Mouse (Mus musculus): Measurements from ENCODE around the gene Mast3. TPM values are rescaled to one million over a fixed set of nuclear protein-coding genes. Genes with fewer than 3 reads are reported as not detected.

The Mast3 gene
- polyA plus RNA-seq, 1 experiment = 57.2 TPM

DNA sequence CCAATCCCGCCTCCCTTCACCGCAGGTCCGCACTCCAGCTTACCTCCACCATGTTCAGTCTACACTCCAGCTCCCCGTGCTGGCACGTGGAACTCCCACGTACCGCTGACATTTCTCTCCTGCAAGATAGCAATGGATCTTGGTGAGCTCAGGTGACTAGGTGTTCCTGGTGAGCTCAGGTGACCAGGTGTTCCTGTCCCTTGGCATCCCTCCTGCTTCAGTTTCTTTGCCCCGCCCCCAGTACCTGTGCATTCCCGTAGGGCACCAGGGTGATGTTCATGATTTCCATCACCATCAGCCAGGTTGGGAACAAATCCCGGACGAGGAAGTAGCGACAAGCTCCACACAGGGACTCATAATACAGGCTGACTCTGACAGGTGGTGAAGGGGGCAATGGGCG is 40.2 kb downstream of the Mast3 start:
- no peak overlapping the region for H3K27ac ChIP-seq (ENCODE audit: insufficient read depth, low read depth, low read length)
- WGBS = 94% methylated on average over 13 of the region's 13 CpGs
- TF ChIP-seq CTCF (IDR thresholded peaks at IDR 0.05; ENCODE audit: insufficient read depth, low read depth, low read length) (no peak), POLR2A (IDR thresholded peaks at IDR 0.05; ENCODE audit: insufficient read depth, low read depth, low read length) (no peak)
- H3K4me1 ChIP-seq (ENCODE audit: control insufficient read depth, insufficient read depth, low read length) = peaks cover 37% of the 10 kb centered on the region
- H3K4me3 ChIP-seq (ENCODE audit: insufficient read depth, low read depth, low read length) = no peak overlapping the region

DNA sequence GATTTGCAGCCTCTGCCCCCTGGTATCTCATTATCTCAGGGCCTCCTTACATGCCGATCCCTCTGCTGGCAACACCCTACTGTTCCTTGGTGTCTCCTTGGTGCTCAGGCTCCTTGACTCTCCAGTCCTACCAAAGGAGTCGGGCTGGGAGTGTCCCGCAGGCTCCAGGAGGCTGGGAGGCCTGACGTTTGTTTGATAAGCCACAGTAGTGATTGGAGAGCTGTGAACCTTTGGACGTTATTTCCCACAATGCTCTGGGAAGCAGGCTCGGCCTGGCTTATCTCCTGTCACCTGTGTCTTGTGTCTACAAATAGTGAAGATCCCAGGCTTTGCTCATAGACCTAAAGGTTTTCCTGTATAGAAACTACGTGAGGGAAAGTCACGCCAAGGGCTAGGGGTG is 40.8 kb downstream of the Mast3 start:
- no peak for TF ChIP-seq POLR2A (IDR thresholded peaks at IDR 0.05; ENCODE audit: insufficient read depth, low read depth, low read length)
- TF ChIP-seq CTCF (IDR thresholded peaks at IDR 0.05; ENCODE audit: insufficient read depth, low read depth, low read length) = no peak
- Histone ChIP-seq H3K27ac (ENCODE audit: insufficient read depth, low read depth, low read length) (no peak overlapping the region), H3K4me1 (ENCODE audit: control insufficient read depth, insufficient read depth, low read length) (peaks cover 34% of the 10 kb centered on the region), H3K4me3 (ENCODE audit: insufficient read depth, low read depth, low read length) (no peak overlapping the region)
- 90% methylated on average over 8 of the region's 8 CpGs for WGBS

DNA sequence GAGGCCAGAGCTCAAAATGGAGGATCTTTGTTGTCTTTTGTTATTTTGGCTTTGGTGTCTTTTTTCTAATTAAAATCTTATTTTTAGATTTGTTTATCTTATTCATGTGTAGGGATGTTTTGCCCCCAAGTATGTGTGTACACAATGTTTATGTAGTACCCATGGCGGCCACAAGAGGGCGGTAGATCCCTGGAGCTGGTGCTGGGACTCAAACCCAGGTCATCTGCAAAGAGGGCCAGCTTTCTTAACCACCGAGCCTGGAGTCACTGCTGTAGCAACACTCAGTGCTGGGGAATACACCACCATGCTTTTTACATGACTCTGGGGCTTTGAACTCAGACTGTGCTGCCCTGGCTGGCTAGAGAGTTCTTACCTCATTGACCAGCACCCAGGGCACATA is 41.5 kb downstream of the Mast3 start:
- Histone ChIP-seq H3K4me1 (ENCODE audit: control insufficient read depth, insufficient read depth, low read length) (peaks cover 35% of the 10 kb centered on the region), H3K4me3 (ENCODE audit: insufficient read depth, low read depth, low read length) (no peak overlapping the region), H3K27ac (ENCODE audit: insufficient read depth, low read depth, low read length) (no peak overlapping the region)
- peak; percentile 63; the same call in 1 of the 2 replicates for TF ChIP-seq CTCF (IDR thresholded peaks at IDR 0.05; ENCODE audit: insufficient read depth, low read depth, low read length)
- no peak for TF ChIP-seq POLR2A (IDR thresholded peaks at IDR 0.05; ENCODE audit: insufficient read depth, low read depth, low read length)
- WGBS = 8% methylated on average over 3 of the region's 3 CpGs

- no peak overlapping the region for H3K27ac ChIP-seq (ENCODE audit: insufficient read depth, low read depth, low read length)
- no peak overlapping the region for H3K4me3 ChIP-seq (ENCODE audit: insufficient read depth, low read depth, low read length)
- 77% methylated on average over 1 of the region's 1 CpGs for WGBS
- H3K4me1 ChIP-seq (ENCODE audit: control insufficient read depth, insufficient read depth, low read length) = peaks cover 44% of the 10 kb centered on the region
- TF ChIP-seq CTCF (IDR thresholded peaks at IDR 0.05; ENCODE audit: insufficient read depth, low read depth, low read length) (no peak), POLR2A (IDR thresholded peaks at IDR 0.05; ENCODE audit: insufficient read depth, low read depth, low read length) (no peak)
Observed at GRCm38 (mm10) chr8:70762118-70762517, 42.7 kb downstream of the Mast3 start.

DNA sequence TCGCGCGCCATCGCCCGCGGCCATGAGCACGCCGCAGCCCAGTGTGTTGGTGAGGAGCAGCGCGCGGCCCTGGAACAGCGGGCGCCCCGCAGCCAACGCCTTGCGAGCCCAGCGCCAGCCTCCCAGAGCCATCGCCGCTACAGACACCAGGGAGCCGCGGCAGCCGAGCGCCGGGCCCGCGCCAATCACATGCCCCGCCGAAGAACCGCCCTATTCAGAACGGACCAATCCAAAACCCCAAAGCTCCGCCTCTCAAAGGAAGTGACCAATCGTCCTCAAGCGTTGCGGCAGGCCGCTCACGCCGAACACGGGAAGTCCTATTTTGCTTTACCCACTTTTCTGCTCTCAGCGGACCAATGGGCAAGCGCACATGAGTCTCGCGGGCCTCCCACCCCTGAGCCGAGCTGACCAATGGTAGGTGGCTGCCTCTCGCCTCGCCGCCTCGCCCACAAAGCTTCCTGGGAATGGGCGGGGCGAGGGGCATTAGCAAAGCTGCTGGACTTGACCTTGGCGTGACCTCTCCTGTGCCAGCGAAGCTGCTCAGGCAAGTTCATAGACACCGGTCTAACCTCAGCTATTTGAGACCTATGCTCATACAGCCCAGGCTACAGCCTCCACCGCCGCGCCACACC is 44.0 kb downstream of the Mast3 start, which contains the start of gene Mpv17l2:
Gene Mpv17l2, minus strand, starts transcription at position 172 of the 632 bp plus-strand sequence.
- Histone ChIP-seq H3K4me1 (ENCODE audit: control insufficient read depth, insufficient read depth, low read length) (peaks cover 44% of the 10 kb centered on the region), H3K4me3 (ENCODE audit: insufficient read depth, low read depth, low read length) (peak within 1 kb of the TSS; percentile 85), H3K27ac (ENCODE audit: insufficient read depth, low read depth, low read length) (peak within 1 kb of the TSS; percentile 78)
- under 1% methylated on average over 55 of the region's 55 CpGs for WGBS
- no peak for TF ChIP-seq CTCF (IDR thresholded peaks at IDR 0.05; ENCODE audit: insufficient read depth, low read depth, low read length)
- peak; percentile 79 for TF ChIP-seq POLR2A (IDR thresholded peaks at IDR 0.05; ENCODE audit: insufficient read depth, low read depth, low read length)

DNA sequence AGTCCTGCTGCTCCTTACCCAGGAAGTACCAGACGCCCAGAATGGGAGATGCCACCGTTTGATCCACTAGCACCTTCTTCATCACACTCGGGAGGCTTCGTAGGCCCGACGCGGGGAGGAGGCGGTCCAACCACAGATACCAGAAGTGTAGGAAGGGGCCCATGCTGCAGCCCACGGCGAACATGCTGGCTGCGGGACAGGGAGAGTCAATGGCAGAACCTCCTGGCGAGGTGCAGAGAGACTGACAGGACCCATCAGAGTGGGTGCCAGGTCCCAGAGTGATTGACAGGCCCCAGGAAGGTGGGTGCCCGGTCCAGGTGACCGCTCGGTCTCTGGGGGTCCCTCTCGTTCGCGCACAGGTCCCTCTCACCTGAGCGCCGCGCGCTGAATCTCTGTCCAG is 44.5 kb downstream of the Mast3 start:
- peak overlapping the region; percentile 85 for H3K4me3 ChIP-seq (ENCODE audit: insufficient read depth, low read depth, low read length)
- peaks cover 46% of the 10 kb centered on the region for H3K4me1 ChIP-seq (ENCODE audit: control insufficient read depth, insufficient read depth, low read length)
- no peak for TF ChIP-seq POLR2A (IDR thresholded peaks at IDR 0.05; ENCODE audit: insufficient read depth, low read depth, low read length)
- TF ChIP-seq CTCF (IDR thresholded peaks at IDR 0.05; ENCODE audit: insufficient read depth, low read depth, low read length) = no peak
- under 1% methylated on average over 22 of the region's 22 CpGs for WGBS
- peak overlapping the region; percentile 61 for H3K27ac ChIP-seq (ENCODE audit: insufficient read depth, low read depth, low read length)

DNA sequence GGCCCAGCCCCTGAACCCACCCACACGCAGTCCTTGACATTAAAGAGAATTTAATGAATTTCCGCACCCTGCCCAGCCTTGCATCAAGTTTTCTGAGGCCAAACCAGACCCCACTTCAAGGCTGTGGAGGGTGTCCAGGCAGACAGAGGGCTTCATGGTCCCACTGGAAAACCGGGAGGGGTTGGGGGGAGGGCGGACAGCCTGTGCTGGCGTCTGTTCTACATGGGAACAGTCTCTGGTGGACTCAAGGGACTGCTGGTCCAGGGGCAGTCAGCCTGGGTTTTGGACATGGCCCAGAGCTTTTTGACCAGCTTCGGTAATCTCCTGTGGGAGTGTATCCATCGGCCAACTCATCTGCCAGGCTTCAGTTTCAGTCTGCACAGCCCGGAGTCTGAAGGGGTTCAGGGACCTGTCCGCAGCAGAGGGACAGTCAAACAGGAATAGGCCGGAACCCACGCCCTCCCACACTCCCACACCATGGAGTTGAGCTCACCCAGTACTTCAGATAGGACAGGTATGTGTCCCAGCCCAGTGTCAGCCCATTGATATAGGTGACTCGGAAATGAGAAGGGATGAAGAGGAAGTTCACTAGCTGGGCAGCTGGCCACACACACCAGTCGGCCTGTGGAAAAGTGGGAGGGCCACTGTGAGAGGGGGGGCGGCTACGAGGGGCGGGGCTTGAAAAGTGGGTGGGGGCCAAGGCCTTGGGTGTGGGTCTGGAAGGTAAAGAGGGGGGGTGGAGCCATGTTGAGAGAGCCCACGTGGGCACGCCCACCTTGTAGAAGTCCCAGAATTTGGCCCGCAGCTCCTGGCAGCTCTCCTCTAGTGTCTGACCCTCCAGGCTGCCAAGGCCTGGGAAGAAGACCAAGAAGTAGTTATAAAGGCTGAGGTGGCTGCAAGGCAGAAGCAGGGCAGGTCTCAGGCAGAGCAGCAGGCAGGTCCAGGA is 46.0 kb downstream of the Mast3 start:
- Histone ChIP-seq H3K27ac (ENCODE audit: insufficient read depth, low read depth, low read length) (no peak overlapping the region), H3K4me3 (ENCODE audit: insufficient read depth, low read depth, low read length) (no peak overlapping the region), H3K4me1 (ENCODE audit: control insufficient read depth, insufficient read depth, low read length) (peaks cover 46% of the 10 kb centered on the region)
- WGBS = 51% methylated on average over 19 of the region's 19 CpGs
- no peak for TF ChIP-seq CTCF (IDR thresholded peaks at IDR 0.05; ENCODE audit: insufficient read depth, low read depth, low read length)
- TF ChIP-seq POLR2A (IDR thresholded peaks at IDR 0.05; ENCODE audit: insufficient read depth, low read depth, low read length) = no peak

GRCm38 (mm10) chr8:70758308-70758615 is 46.6 kb downstream of the Mast3 start:
- no peak for TF ChIP-seq CTCF (IDR thresholded peaks at IDR 0.05; ENCODE audit: insufficient read depth, low read depth, low read length)
- no peak for TF ChIP-seq POLR2A (IDR thresholded peaks at IDR 0.05; ENCODE audit: insufficient read depth, low read depth, low read length)
- 79% methylated on average over 7 of the region's 7 CpGs for WGBS
- no peak overlapping the region for H3K27ac ChIP-seq (ENCODE audit: insufficient read depth, low read depth, low read length)
- peaks cover 48% of the 10 kb centered on the region for H3K4me1 ChIP-seq (ENCODE audit: control insufficient read depth, insufficient read depth, low read length)
- no peak overlapping the region for H3K4me3 ChIP-seq (ENCODE audit: insufficient read depth, low read depth, low read length)
